Mouse (Mus musculus) right cerebral cortex, adult 2 months (tissue): ENCODE measurements at regions not wholly inside any gene's neighbourhood (a gene's known extent, or its start where the extent isn't known, plus 50 kb on each side); places are given as distances from the start of the nearest gene placed in this dataset.

Source experiments
- DNase-seq, 2 experiments: peaks; one replicate each; pipeline ENCODE4 v3.0.0; 2021 to 2022; ENCODE audit warnings: low spot score in 2 of 2

DNA sequence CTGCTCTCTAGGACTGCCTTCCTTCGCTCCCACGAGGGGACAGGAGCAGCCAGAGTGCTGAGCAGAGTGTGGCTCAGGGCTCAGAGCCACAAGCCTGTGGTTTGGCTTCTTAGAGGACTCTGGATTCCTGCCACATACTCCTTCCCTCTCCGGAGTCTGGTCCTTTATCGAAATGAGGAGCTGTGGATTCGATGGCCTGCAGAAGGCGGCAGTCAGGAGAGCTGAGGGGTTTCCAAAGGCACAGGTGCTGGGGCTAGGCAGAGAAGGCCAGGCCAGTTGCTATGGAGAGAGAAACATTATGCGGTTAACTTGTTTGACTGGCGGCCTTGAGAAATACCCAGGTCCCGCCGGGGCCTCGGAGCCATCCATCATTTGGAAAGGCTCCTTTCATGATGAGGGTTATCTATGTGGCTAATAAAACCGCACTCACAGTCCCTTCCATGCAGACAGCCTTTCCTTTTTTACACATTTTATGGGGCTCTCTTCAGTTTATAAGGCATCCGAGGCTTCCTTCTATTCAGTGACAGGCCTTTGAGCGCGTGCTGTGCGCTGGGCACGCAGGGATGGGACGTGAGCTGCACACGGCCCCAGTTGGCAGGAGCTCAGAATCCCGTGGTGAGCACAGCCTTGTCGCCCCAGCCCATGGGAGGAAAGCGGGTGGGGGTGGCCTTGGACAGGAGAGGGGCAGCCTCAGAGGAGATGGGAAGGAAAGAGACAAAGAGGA, 61.2 kb upstream of the Gjb5 start:
- DNase-seq: no peak

DNA sequence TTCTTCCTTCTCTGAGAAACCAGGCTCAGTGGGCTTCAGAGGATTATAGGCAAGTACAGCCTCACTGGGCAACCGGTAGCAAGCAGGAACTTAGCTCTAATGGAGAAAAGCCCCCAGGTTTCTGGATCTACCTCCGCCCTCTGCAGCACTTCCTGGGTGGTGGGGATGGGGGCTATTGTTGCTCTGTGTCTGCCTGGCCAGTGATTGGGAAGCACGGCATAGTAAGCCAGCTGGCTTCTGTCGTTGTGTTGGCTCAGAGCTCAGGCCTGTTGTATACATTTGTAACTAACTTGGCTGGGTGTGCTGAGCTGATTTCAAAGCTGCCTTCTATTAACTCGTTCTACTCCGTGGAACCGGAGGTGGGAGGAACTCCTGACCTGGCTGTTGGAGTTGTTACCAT, 58.9 kb upstream of the Gjb5 start:
- DNase-seq: no peak

DNA sequence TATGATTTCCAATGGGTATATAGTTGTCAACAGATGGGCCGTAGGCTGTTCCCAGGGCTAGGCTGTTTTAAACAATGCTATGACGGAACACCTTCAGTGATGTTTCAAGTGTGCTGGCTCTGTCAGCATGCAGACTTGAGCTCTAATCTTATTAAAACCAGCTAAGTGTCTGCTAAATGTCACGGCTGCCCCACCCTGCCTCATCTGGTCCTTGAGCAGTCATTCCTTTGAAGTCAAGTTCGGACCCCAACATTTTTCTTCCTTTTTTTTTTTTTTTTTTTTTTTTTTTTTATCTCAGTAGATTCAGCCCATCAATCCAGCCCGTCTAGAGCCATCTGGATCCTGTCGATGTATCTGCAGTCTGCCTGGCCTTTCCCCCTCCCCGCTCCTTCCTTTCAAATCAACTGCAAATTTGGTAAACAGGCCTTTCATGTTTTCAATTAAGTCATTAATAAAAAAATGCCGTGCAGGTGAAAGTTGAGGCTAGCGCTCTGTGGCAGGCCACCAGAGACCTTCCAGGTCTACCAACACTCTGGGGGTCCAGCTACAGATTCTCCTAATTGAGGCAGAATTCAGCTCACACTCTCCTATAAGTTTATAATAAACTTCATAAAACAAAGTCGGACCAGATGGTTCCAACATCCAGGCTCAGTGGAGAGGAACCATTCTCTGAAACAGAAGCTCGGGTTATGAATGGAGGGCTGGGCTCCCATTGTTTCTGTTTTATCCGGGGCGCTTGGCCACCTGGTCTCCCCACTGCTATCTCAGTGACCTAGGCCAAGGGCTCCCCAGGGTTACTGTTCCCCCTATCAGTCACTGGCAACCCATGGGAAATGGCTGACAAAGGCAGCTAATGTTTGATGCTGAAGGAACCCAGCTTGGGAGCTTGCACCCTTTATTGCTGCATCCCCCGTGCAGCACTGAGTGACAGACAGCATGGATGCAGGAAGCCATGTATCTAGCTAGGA, 56.3 kb upstream of the Gjb5 start:
- no peak for DNase-seq
